Mouse (Mus musculus): ENCODE measurements around the gene Swt1. TPM values are rescaled to one million over a fixed set of nuclear protein-coding genes. Genes with fewer than 3 reads are reported as not detected.

Swt1 gene
- polyA plus RNA-seq, 1 experiment = 7.7 TPM

- Histone ChIP-seq H3K4me3 (ENCODE audit: control insufficient read depth, insufficient read depth, low read length) (peak overlapping the region; percentile 79), H3K36me3 (ENCODE audit: control insufficient read depth, insufficient read depth, low read length) (no peaks in the 10 kb centered on the region), H3K4me1 (replicated peaks; ENCODE audit: control insufficient read depth, insufficient read depth, low read length) (peaks cover 2% of the 10 kb centered on the region; the same call in 1 of the 2 replicates), H3K27ac (ENCODE audit: control insufficient read depth, insufficient read depth, low read length) (peak overlapping the region; percentile 74), H3K27me3 (ENCODE audit: control insufficient read depth, insufficient read depth, low read length) (no peaks in the 10 kb centered on the region)
- DNase-seq = peak; percentile 36
- no peak for TF ChIP-seq CTCF (IDR thresholded peaks at IDR 0.05; ENCODE audit: borderline replicate concordance, control insufficient read depth, extremely low read depth, insufficient read depth, low read length, poor library complexity)
- TF ChIP-seq POLR2A (IDR thresholded peaks at IDR 0.05; ENCODE audit: control insufficient read depth, extremely low read depth, insufficient read depth, low read length, poor library complexity) = no peak
- under 1% methylated on average over 17 of the region's 17 CpGs for WGBS
Observed at GRCm38 (mm10) chr1:151343571-151344282, 84.5 kb downstream of the Swt1 start.

- WGBS = 15% methylated on average over 6 of the region's 6 CpGs
- DNase-seq = no peak
- Histone ChIP-seq H3K4me3 (ENCODE audit: control insufficient read depth, insufficient read depth, low read length) (no peak overlapping the region), H3K27me3 (ENCODE audit: control insufficient read depth, insufficient read depth, low read length) (no peaks in the 10 kb centered on the region), H3K4me1 (replicated peaks; ENCODE audit: control insufficient read depth, insufficient read depth, low read length) (peaks cover 2% of the 10 kb centered on the region; the same call in 1 of the 2 replicates), H3K27ac (ENCODE audit: control insufficient read depth, insufficient read depth, low read length) (no peak overlapping the region), H3K36me3 (ENCODE audit: control insufficient read depth, insufficient read depth, low read length) (no peaks in the 10 kb centered on the region)
- TF ChIP-seq POLR2A (IDR thresholded peaks at IDR 0.05; ENCODE audit: control insufficient read depth, extremely low read depth, insufficient read depth, low read length, poor library complexity) = no peak
- TF ChIP-seq CTCF (IDR thresholded peaks at IDR 0.05; ENCODE audit: borderline replicate concordance, control insufficient read depth, extremely low read depth, insufficient read depth, low read length, poor library complexity) = no peak
Observed at GRCm38 (mm10) chr1:151342968-151343367, 85.3 kb downstream of the Swt1 start.

- peaks cover 2% of the 10 kb centered on the region; the same call in 1 of the 2 replicates for H3K4me1 ChIP-seq (replicated peaks; ENCODE audit: control insufficient read depth, insufficient read depth, low read length)
- H3K27ac ChIP-seq (ENCODE audit: control insufficient read depth, insufficient read depth, low read length) = no peak overlapping the region
- no peaks in the 10 kb centered on the region for H3K27me3 ChIP-seq (ENCODE audit: control insufficient read depth, insufficient read depth, low read length)
- H3K4me3 ChIP-seq (ENCODE audit: control insufficient read depth, insufficient read depth, low read length) = no peak overlapping the region
- H3K36me3 ChIP-seq (ENCODE audit: control insufficient read depth, insufficient read depth, low read length) = no peaks in the 10 kb centered on the region
- WGBS = 78% methylated on average over 3 of the region's 3 CpGs
- TF ChIP-seq CTCF (IDR thresholded peaks at IDR 0.05; ENCODE audit: borderline replicate concordance, control insufficient read depth, extremely low read depth, insufficient read depth, low read length, poor library complexity) = no peak
- TF ChIP-seq POLR2A (IDR thresholded peaks at IDR 0.05; ENCODE audit: control insufficient read depth, extremely low read depth, insufficient read depth, low read length, poor library complexity) = no peak
- DNase-seq = no peak
Observed at GRCm38 (mm10) chr1:151342311-151342710, 85.9 kb downstream of the Swt1 start.

- H3K36me3 ChIP-seq (ENCODE audit: control insufficient read depth, insufficient read depth, low read length) = no peaks in the 10 kb centered on the region
- no peak overlapping the region for H3K27ac ChIP-seq (ENCODE audit: control insufficient read depth, insufficient read depth, low read length)
- WGBS = 92% methylated on average over 8 of the region's 8 CpGs
- DNase-seq = no peak
- TF ChIP-seq CTCF (IDR thresholded peaks at IDR 0.05; ENCODE audit: borderline replicate concordance, control insufficient read depth, extremely low read depth, insufficient read depth, low read length, poor library complexity) = no peak
- TF ChIP-seq POLR2A (IDR thresholded peaks at IDR 0.05; ENCODE audit: control insufficient read depth, extremely low read depth, insufficient read depth, low read length, poor library complexity) = no peak
- no peaks in the 10 kb centered on the region for H3K27me3 ChIP-seq (ENCODE audit: control insufficient read depth, insufficient read depth, low read length)
- no peak overlapping the region for H3K4me3 ChIP-seq (ENCODE audit: control insufficient read depth, insufficient read depth, low read length)
- peaks cover under 1% of the 10 kb centered on the region; the same call in 1 of the 2 replicates for H3K4me1 ChIP-seq (replicated peaks; ENCODE audit: control insufficient read depth, insufficient read depth, low read length)
Observed at GRCm38 (mm10) chr1:151341321-151342044, 86.8 kb downstream of the Swt1 start.

- TF ChIP-seq POLR2A (IDR thresholded peaks at IDR 0.05; ENCODE audit: control insufficient read depth, extremely low read depth, insufficient read depth, low read length, poor library complexity) (no peak), CTCF (IDR thresholded peaks at IDR 0.05; ENCODE audit: borderline replicate concordance, control insufficient read depth, extremely low read depth, insufficient read depth, low read length, poor library complexity) (no peak)
- Histone ChIP-seq H3K36me3 (ENCODE audit: control insufficient read depth, insufficient read depth, low read length) (no peaks in the 10 kb centered on the region), H3K4me1 (replicated peaks; ENCODE audit: control insufficient read depth, insufficient read depth, low read length) (no peaks in the 10 kb centered on the region; the same call in 1 of the 2 replicates), H3K4me3 (ENCODE audit: control insufficient read depth, insufficient read depth, low read length) (no peak overlapping the region), H3K27ac (ENCODE audit: control insufficient read depth, insufficient read depth, low read length) (no peak overlapping the region), H3K27me3 (ENCODE audit: control insufficient read depth, insufficient read depth, low read length) (no peaks in the 10 kb centered on the region)
- WGBS = 97% methylated on average over 2 of the region's 2 CpGs
- no peak for DNase-seq
Observed at GRCm38 (mm10) chr1:151338941-151339340, 89.3 kb downstream of the Swt1 start.

- H3K4me3 ChIP-seq (ENCODE audit: control insufficient read depth, insufficient read depth, low read length) = no peak overlapping the region
- no peaks in the 10 kb centered on the region; the same call in 1 of the 2 replicates for H3K4me1 ChIP-seq (replicated peaks; ENCODE audit: control insufficient read depth, insufficient read depth, low read length)
- H3K27me3 ChIP-seq (ENCODE audit: control insufficient read depth, insufficient read depth, low read length) = no peaks in the 10 kb centered on the region
- H3K36me3 ChIP-seq (ENCODE audit: control insufficient read depth, insufficient read depth, low read length) = no peaks in the 10 kb centered on the region
- TF ChIP-seq CTCF (IDR thresholded peaks at IDR 0.05; ENCODE audit: borderline replicate concordance, control insufficient read depth, extremely low read depth, insufficient read depth, low read length, poor library complexity) = no peak
- no peak for TF ChIP-seq POLR2A (IDR thresholded peaks at IDR 0.05; ENCODE audit: control insufficient read depth, extremely low read depth, insufficient read depth, low read length, poor library complexity)
- no peak for DNase-seq
- H3K27ac ChIP-seq (ENCODE audit: control insufficient read depth, insufficient read depth, low read length) = no peak overlapping the region
Observed at GRCm38 (mm10) chr1:151338234-151338633, 90.0 kb downstream of the Swt1 start.
